Mouse (Mus musculus) lung, postnatal 14 days (tissue): ENCODE data around the gene Scamp2.
A peak's percentile ranks its signal among the peaks of the same experiment; 100 is the strongest.

Source experiments
- DNase-seq: peaks from one replicate; pipeline ENCODE4 v3.0.0; 2021

Scamp2 gene

DNA sequence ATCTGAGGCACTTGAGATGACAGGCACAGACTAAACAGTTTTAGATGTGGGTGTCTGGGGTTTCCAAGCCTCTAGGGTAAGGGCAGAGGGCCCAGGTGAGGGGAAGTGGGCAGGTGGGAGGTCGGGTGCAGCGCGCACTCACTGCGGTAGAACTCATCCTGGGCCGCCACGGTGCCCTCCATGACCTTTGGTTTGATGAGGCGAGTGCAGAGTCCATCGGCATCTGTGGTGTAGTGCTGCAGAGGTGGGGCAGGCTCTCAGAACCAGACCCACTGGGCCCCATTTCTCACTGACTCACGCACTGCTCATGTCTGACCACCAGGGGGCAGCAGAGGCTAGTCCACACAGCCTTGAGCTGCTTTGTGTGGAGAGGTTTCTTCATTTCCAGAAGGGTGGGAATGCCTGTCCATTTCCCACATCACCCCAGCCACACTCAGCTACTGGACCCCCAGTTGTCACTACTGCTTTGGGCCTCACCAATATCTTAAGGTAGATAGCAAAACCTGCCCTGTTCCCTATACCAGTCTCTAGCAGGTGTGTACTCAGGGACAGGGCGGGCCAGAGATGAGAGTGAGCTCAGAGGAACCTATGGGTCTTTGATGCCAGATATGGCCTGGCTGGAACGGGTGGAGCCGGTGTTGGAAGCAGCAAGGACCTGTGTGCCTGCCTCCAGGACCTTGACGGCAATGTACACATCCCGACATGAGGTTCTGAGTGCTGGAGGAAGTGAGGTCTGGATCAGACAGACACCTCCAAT lies 68.6 kb downstream of the Scamp2 start:
- DNase-seq: peak; percentile 88

DNA sequence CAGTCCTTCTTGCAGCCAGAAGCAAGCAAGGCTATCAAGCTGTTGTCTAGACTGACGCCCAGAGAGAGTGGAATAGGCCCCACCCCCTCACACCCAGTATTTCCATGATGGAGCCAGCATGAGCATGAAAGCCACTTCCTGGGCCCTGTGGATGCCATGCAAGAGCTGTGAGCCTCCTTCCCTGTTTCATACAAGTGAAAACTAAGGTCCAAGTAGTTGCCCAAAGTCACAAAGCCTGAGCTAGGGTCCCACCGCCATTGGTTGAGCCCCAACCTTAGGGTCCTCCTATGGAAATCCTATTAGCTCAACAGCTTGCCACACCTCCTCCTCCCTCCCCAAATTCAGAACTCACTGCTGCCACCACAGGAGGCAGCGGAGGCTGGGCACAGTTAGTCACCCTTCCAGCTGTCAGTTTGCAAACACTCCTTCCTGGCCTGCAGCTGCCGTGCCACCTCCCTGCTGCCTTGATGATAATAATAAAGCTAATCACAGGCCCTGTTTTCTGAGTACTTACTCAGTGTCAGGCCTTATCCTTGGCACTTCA lies 72.8 kb downstream of the Scamp2 start:
- DNase-seq: no peak

DNA sequence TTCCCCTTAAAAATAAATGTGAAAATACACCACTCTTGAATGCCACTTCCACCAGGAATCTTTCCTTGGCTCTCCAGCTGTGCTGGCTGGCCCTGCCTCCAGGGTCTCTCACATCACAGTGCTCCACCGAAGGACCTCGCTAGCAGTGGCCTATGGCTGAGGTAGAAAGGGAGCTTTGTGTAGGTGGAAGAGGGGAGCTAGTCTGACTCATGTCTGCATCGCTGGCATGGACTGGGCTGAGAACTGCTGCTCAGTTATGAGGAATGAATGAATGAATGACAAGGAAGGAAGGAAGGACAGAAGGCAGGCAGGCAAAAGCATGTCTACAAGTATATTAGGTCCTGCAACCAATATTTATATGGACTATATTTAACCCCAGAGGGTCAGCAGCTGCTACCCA lies 76.5 kb downstream of the Scamp2 start:
- DNase-seq: no peak

DNA sequence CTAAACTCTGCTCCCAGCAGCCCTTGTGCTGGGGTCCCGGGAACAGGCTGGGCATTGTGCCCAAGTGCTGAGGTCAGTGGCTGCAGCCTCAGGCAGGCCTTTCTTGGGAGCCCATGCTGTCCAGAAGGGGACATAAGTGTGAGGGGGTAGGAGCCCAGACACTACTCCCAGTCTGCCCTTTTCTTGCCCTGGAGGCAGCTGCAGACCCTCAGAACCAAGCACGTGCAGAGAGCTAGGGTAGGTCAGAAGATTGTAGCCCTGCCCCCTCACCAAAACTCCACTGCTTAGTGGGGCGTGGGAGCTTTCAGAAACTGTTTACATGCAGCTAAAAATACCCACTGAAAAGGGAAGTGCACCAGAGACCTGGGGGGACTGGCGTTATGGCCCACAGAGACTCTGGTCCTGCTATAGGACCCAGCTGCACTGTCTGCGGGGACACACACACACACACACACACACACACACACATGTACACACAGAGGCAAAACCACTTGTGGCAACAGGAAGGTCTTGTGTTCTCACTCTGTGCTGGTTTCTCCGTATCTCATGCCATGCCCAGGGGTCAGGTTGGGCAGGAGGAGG lies 77.1 kb downstream of the Scamp2 start:
- peak; percentile 83 for DNase-seq
